Mouse (Mus musculus) cerebellum, postnatal 4 days (tissue): ENCODE data around the gene Plpp2.
A peak's percentile ranks its signal among the peaks of the same experiment; 100 is the strongest.

ENCODE experiments used
- DNase-seq, 2 experiments: peaks; one replicate each; pipeline ENCODE4 v3.0.0; 2022; ENCODE audit warnings: low spot score in 2 of 2, mixed read lengths in 1 of 2

Gene Plpp2

DNA sequence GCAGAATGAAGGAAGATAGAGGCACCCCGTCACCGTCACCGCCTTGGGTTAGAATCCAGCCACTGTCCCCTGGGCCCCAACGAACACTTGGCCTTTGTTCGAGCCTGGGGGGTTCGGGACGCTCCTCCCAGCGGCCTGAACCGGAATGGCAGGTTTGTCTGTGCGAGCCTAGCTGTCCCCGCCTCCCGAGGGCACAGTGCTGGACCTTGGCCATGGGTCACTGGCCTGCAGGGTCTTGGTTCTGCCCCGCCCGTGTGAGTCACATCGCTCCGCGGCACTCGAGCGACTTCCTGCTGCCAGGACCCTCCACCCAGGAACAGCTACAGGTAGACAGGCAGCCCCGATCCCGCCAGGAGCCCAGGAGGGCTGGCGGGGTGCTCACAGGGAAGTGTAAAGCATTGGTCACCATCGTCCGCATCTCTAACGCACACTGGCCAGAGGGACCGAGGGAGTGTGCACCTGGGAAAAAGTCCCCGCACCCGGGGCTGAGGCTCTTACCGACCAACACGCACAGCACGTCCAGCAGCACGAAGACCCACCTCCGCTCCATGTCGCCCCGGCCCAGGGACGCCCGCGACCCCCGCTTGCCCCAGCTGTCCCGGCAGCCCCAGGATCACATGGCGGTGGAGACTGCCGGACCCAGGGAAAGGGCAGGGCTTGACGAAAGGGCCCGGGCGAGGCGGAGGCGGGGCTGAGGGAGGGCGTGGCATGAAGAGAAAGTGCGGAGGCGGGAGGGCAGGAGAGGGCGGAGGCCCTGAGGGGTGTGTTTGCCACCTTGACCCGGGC is at the start of gene Plpp2:
Plpp2 (minus strand) TSS at position 671 of the 786 bp plus-strand sequence.
- peak in 1 of 2 experiments; percentile 41 for DNase-seq

DNA sequence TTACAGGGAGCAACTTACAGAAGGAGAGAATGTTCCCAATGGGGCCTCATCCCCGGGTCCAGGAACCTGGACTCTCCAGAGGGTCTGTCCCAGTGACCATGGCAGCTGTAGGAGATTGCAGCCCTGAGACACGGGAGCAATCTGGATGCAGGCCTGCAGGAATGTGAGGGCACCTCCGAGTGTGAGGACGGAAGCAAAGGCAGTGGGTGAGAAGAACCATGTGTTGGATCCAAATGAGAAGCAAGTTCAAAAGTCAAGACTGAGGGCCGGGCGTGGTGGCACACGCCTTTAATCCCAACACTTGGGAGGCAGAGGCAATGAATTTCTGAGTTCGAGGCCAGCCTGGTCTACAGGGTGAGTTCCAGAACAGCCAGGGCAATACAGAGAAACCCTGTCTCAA is 47.9 kb upstream of the Plpp2 start:
- DNase-seq: no peak

DNA sequence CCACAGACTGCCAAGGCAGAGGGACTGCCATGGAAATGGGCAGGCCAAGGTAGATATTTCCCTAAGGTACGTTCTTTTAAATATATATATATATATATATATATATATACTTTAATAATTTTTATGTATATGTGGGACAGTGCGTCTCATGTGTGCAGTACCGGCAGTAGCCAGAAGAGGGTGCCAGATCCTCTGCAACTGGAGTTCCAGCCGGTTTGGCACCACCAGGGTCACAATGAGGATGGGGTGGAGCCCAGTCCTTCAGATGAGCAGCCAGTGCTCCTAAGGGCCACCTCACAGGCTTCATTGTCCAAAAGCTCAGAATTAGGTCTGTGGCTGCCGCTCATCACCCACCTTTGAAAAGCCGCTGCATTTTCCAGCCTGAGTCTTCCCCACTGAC is 47.2 kb upstream of the Plpp2 start:
- peak; percentile 46 to 81 for DNase-seq

DNA sequence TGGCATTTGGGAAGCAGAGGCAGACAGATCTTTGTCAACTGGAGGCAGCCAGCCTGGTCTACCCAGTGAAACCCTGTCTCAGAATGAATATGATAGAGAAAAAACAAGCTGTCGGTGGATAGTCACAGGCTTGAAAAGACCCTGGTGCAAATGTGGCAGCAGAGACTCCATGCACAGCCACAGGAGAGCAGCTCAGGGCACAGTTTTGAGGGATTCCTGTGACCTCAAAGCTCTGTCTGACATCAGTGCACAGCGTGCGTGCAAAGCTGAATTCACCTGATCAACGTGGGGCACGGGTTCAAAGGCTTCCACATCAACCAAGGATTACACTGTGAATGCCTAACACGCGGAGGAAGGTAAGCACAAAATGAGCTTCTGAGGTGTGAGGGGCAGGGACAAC is 46.8 kb upstream of the Plpp2 start:
- DNase-seq: no peak

DNA sequence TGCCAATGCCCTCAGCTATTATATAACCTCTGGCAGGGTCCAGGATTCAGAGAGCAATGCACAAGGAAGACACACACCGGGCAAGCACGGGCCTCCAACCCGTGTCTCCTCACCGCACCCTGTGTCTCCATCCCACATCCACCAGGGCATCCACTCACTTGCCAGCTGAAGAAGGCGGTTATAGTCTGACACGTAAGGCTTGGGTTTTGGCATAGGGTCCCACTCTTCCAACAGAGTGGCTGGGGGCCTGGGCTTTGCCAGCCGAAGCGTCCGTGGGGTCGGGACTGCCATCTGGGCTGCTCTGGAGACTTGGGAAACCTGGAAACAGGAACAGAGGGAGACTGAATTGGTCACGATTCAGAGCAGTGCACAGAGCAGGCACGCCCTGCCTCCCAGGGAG is 46.2 kb upstream of the Plpp2 start:
- DNase-seq: no peak

DNA sequence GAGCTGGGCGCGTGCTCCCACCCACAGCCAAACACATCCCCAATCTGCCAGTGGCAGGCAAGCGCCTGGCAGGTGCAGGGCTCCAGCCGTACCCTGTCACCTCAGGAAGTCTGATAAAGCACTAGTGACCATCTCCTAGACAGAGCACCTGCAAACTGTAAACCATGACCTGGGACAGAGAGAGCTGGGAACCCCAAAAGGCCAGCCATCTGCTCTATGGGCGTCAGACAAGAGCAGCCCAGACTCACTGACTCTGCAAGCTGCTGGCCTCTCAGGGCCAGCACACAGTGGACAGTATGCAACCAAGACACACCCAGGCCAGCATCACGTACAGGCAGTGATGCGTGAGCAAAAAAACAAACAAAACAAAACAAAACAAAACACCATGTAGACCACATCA is 45.3 kb upstream of the Plpp2 start:
- DNase-seq: no peak

DNA sequence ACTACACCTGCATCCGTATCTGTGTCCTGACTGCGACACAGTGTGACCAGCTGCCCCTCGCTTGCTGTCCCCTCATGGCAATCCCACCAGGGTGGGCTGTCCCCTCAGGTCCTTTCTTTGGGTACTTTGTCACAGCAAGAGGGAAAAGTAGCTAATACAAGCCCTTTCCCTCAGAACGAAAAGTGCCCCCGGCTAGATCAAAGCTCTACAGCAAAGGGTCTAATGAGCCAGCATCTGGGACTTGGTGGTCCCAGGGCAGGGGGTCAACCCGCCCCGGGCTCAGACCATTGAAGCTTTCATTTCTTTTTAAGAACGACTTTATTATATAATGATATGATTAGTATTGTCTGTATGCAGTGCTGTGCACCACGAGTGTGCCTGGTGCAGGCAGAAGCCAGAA is 44.7 kb upstream of the Plpp2 start:
- DNase-seq: no peak

DNA sequence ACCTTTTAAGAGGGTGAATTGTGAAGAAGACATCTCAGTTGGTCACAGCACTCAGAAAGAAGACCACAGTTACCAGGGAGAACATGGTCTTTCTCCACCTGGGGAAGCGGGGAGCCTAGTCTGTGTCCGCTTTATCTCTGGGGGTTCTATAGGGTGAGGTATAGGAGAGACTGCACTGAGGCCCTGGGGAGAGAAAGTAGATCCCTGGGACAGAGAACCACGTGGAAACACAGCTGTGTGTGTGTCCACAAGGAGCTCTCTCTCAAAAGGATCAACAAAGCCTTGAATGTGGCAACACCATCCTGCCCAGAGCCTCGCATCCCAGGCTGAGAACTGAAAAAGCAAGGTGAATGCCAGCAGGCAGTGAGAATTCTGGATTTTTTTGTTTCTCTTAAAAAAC is 43.8 kb upstream of the Plpp2 start:
- DNase-seq: no peak

DNA sequence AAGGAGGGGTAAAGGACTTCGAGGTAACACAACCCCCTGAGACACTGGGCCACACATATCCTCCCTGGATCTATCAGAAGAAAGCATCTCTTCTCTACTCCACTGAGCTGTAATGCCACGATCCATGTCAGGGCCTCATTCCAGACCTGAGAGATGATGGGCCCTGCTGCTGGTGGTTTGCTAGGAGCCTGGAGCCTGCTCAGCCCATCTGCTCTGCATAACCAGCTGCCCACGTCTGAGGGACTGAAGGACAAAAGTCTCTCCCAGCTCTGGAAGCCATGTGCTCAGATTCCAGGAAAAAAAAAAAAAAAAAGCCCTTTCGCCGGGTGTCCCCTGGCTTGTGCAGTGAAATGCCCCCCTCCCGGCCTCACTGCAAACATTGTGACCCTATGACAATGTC is 42.2 kb upstream of the Plpp2 start:
- DNase-seq: no peak

DNA sequence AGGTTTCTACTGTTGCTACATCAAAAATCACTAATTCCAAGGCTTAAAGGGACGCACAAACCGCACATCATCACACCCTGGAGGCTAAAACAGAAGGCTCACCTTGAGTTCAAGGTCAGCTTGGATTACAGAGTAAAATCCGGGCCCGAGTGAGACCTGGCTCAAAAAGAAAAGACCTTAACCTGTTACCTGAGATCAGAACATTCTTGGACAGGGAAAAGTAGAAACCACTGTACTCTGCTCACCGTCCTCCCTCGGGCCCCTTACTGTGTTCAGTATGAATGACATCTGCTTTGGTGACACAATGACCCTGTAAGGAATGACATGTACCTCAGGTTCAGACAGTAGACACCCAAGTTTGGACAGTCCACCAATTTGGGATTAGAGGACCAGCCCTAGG is 41.2 kb upstream of the Plpp2 start:
- no peak for DNase-seq

DNA sequence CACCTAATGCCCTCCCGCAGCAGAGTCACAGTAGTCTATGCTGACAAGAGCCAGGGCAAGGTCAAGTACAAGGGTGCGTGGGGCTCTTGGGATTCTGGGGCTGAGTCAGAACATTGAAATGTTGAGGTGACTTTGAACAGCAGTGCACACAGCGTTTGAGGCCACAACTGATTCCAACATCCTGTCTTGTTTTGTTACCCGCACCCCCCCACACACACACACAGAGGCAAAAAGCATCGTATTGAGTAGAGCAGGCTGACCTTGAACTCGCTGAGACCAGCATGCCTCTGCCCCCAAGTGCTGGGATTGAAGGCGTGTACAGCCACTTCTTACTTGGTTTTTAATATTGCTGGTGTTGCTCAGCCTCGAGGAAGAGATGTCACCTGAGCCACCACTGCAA is 40.8 kb upstream of the Plpp2 start:
- DNase-seq: no peak

DNA sequence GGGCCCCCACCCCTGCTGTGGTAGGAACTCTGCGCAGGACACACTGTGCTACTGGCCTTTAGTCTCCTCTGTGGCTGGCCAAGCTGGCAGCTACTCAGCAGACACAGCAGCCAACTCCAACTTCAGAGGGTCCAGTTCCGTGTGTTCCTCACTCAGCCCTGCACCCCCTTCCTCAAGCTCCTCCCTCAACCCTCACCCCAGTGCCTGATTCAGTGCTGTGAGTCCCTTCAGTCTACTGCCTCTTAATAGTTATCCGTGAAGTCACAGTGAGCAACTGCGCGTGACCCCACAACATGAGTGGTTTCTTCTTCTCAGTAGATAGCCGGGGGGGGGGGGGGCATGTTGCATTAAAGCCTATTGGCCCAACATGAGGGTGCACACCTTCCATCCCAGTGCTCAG is 40.0 kb upstream of the Plpp2 start:
- no peak for DNase-seq

DNA sequence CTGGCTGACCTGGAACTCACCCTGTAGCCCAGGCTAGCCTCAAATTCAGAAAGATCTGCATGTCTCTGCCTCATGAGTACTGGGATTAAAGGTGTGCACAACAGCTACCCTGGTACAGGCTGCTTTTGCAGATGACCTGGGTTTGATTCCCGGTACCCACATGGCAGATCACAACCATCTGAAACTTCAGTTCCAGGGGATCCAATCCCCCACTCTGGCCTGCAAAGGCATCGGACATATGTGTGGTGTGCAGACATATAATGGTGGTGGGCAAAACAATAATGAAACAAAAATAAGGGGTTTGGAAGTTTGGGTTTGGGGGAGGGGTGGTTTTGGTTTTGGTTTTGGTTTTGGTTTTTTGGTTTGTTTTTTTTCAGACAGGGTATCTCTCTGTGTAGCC is 37.7 kb upstream of the Plpp2 start:
- DNase-seq: no peak

DNA sequence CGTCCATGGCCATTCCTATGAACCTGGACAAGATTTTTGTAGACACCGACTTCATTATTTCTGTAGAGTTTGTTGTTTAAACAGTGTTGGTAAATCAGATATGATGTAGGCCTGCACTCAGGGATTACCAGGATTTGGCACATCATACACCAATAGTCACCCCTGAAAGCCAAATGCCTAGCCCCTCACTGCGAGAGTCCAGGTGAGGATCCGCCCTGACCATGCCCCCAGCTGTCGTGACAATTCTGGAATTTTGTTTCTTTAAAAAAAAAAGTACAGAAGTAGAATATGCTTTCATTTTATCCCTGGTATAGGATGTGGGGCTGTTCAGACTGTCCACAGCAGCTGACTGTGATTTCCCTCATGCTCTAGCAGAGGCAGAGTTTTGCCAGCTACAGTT is 36.3 kb upstream of the Plpp2 start:
- DNase-seq: no peak

DNA sequence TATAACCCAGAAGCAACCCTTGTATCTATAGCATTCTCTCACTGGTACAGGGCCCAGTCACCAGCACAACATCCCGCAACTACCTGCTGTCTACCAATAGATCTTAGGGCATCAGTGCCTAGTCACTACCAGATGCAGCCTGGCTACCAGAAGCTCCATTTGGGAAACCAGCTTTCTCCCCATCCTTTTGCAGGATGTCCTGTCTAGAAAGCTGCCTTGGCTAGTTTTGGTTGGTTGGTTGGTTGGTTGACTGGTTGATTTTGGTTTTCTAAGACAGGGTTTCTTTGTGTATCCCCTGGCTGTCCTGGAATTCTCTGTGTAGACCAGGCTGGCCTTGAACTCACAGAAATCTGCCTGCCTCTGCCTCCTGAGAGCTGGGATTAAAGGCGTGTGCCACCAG is 26.1 kb upstream of the Plpp2 start:
- no peak for DNase-seq

DNA sequence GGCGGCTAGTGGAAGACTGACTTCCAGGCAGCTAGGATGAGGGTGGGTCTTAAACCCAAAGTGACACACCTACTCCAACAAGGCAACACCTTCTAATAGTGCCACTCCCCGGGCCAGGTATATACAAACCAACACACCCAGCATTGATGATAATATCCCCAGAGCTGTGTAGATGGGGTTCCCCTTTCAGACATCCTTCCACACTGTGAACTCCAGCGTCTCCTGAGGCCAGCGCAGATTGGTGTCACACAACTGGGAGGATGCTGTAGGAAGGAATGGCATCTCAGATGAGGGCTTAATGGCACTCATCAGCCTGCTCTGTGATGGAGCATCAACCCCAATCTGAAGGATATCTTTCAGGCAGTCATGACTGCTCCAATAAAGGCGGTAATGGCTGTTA is 23.9 kb upstream of the Plpp2 start:
- DNase-seq: no peak

DNA sequence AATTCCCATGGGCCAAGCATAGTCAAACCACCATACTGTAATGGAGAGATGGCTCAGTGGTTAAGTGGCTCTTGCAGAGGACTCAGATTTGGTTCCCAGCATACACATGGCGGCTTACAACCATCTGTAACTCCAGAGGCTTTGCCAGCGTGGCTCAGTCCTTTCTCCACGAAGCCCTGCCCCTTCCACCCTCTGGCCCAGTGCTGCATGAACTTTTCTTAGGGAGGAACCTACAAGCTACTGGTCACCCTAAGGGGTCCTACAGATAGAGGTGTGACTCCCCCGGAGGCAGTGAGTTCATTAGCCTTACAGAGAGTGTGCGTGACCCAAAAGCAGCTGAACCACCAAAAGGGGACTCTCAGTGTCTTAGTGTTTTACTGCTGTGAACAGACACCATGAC is 23.4 kb upstream of the Plpp2 start:
- peak in 1 of 2 experiments; percentile 2 for DNase-seq

DNA sequence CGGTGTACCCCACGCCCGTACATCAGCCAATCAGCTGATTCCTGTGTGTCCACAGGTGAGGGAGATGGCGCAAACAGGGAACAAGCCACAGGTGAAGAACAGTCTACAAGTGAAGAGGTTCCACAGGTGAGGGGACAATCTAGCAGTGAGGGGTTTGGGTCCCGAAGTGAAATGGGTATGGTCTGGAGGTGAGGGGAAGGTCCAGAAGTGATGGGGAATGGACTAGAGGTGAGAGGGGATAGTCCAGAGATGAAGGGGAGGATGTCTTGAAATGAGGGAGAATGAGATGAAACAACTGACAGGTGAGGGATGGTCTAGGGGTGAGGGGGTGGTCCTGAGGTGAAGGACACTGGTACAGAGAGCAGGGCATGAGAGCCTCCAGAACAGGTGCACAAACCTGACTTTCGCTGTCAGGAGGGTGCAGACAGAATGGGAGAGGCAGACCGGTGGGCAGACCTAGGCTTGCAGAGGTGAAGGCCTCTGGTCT is 21.7 kb upstream of the Plpp2 start:
- peak in 1 of 2 experiments; percentile 13 for DNase-seq

DNA sequence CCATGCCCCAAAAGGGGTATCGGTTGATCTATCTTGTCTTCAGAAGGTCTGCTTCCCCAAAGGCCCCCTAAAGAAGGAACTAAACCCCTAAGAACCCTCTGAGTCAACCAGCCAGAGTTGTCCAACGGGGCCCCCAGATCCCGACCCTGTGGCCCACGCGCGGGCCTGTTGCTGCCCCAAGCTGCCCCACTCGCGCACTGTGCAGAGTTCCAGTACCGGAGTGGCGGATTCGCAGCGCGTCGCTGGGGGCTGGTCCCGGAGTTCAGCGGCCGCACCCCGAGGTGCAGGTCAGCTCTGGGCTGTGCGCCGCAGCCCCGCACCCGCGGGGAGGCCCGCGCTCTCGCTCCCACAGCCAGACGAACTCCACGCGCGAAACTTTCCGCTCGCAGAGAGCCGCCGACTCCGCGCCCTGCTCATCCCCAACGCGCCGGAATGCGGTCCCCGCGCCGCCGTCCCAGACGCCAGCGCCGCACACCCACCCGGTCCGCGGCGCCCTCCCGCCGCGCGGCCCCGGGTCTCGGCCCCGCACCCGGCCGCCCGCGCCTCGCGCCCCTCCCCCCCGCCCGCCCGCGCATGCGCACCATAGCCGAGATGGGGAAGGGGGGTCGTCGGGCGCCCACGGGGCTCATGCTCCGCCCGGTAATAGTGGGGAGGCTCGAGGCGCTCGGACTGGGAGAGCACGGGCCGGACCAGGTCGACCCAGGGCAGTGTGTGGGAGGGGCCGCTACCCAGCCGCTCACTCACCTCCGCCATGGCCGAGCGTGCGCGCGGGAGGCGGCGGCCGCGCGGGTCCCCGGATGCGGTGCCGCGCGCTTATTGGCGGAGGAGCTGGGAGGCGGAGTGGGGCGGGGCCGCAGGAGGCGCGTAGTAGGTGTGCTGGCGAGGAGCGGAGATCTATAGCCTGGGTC is 21.0 kb upstream of the Plpp2 start, which contains the start of gene Mier2:
Mier2 (minus strand) TSS at position 870 of the 908 bp plus-strand sequence.
- peak; percentile 56 to 81 for DNase-seq

DNA sequence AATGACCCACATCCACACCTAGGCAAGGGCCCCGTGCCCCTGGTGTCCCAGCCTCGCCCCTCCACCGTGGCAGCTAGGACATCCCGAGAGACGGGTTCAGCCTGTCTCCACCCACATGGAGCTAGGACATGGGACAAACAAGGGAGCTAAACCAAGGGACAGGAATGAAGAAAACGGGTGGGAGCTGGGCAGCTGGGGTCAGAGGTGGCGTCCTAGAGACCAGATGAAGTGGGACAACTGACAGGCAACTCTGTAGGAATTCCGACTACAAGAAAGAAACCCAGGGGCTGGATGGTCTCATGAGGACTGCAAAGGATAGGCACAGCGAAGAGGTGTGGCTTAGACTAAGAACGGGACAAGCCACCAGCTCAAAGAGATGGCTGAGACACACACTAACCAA is 20.1 kb upstream of the Plpp2 start:
- peak in 1 of 2 experiments; percentile 18 for DNase-seq

DNA sequence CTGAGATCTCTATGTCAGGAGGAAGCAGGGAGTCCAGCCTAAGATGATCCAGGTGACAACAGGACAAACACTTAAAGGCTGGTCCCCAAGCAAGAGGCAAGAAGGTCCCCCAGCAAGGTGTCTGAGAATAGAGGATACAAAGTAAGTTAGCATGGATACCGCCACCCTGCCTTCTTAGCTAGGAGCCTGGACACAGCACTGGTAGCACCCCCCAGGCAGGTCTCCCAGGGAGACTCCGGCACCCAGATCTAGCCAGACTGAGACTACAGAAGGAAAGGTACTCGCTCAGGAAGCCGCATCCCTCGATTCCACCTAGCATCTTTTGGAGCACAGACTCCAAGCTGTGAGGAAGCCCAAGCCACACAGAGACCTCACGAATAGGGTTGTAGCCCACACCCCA is 19.6 kb upstream of the Plpp2 start:
- DNase-seq: no peak

DNA sequence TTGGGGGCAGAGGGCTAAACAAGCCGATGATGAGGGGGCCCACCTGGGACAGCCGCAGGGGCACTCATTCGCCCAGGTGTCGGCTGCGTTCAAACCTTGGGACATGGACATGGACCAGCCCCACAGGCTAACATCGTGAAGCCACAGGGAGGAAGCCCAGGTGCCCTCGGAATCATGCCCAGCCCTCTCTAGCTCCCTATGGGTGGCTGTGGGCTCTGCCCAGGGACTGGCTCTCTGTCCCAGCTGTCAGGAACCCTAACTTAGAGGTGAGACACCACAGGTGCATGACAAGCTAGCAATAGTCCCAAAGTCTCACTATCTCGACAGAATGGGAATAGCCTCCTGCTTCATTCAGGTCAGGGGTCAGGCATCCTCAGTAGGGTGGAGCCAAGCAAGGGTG is 18.9 kb upstream of the Plpp2 start:
- DNase-seq: peak in 1 of 2 experiments; percentile 19

DNA sequence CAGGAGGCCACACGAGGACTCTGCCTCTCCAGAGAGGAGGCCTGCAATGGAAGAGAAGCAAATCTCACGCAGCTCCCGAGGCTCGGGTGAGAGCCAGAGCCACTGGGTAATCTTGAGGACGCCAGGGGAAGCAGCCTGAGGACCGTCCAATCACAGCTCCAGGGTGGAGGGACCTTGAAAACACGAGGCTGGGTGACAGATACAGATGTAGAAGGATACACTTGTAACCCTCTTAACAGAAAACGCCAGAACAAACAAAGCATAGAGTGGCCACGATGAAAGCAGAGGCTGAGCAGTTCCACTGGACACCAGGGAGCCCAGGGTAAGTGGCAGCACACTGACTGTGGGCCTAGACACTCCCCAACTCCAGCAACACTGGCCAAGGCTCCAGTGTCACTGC is 16.8 kb upstream of the Plpp2 start:
- DNase-seq: peak in 1 of 2 experiments; percentile 8
